Mouse (Mus musculus): ENCODE measurements around the gene Ddah2. TPM values are rescaled to one million over a fixed set of nuclear protein-coding genes. Genes with fewer than 3 reads are reported as not detected.

Gene Ddah2
- total and polyA plus RNA-seq, 3 experiments = 52.4 to 242 (median 180) TPM

- Histone ChIP-seq H3K9me3 (replicated peaks) (no peaks in the 10 kb centered on the region), H3K4me3 (ENCODE audit: low read depth, low read length) (no peak overlapping the region), H3K36me3 (replicated peaks) (peaks cover 62% of the 10 kb centered on the region), H3K27me3 (ENCODE audit: insufficient read depth, low read length) (peaks cover 18% of the 10 kb centered on the region), H3K4me1 (ENCODE audit: insufficient read depth, low read depth, low read length) (peaks cover 68% of the 10 kb centered on the region)
- ATAC-seq (ENCODE audit: extremely low read depth, insufficient number of reproducible peaks, low FRiP score, poor library complexity, severe bottlenecking) (no peak), DNase-seq (ENCODE audit: low spot score) (no peak)
- no peak for TF ChIP-seq POLR2AphosphoS5 (IDR thresholded peaks at IDR 0.05; ENCODE audit: insufficient replicate concordance, low read depth, low read length)
- no peak for TF ChIP-seq GATA1 (IDR thresholded peaks at IDR 0.05; ENCODE audit: borderline replicate concordance, low read length)
- TF ChIP-seq GATA2 (IDR thresholded peaks at IDR 0.05; ENCODE audit: borderline replicate concordance, low read depth, low read length) = no peak
- no peak for TF ChIP-seq TAL1 (conservative IDR thresholded peaks at IDR 0.05; ENCODE audit: low read depth, low read length)
- TF ChIP-seq CTCF (IDR thresholded peaks at IDR 0.05; ENCODE audit: low read depth, low read length) = no peak
Observed at GRCm38 (mm10) chr17:35061299-35061698, 2.5 kb downstream of the Ddah2 start.

DNA sequence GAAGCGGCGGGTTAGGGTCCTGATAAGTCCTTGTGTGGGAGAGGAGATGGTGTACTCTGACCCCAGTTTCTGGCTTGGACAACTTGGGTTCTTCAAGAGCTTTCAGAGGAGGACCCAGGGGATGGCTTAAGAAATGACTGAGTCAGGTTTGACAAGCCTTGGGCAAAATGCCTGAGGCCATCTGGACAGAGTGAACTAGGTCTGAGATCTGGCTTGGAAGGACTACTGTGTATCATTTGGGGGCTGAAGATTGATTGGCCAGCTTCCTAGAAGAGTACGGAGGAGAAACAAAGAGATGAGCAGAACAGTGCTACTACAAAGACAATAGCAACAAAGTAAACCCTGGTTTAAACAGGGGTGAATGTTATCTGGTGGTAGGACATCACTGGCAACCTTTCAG is 4.6 kb downstream of the Ddah2 start:
- peaks cover 57% of the 10 kb centered on the region for H3K4me1 ChIP-seq (ENCODE audit: insufficient read depth, low read depth, low read length)
- H3K9me3 ChIP-seq (replicated peaks) = no peaks in the 10 kb centered on the region
- no peak for ATAC-seq (ENCODE audit: extremely low read depth, insufficient number of reproducible peaks, low FRiP score, poor library complexity, severe bottlenecking)
- TF ChIP-seq GATA2 (IDR thresholded peaks at IDR 0.05; ENCODE audit: borderline replicate concordance, low read depth, low read length) = no peak
- no peak for TF ChIP-seq TAL1 (conservative IDR thresholded peaks at IDR 0.05; ENCODE audit: low read depth, low read length)
- TF ChIP-seq CTCF (IDR thresholded peaks at IDR 0.05; ENCODE audit: low read depth, low read length) = no peak
- TF ChIP-seq POLR2AphosphoS5 (IDR thresholded peaks at IDR 0.05; ENCODE audit: insufficient replicate concordance, low read depth, low read length) = no peak
- no peak for TF ChIP-seq GATA1 (IDR thresholded peaks at IDR 0.05; ENCODE audit: borderline replicate concordance, low read length)
- H3K27me3 ChIP-seq (ENCODE audit: insufficient read depth, low read length) = peaks cover 37% of the 10 kb centered on the region
- peaks cover 41% of the 10 kb centered on the region for H3K36me3 ChIP-seq (replicated peaks)
- no peak for DNase-seq (ENCODE audit: low spot score)
- no peak overlapping the region for H3K4me3 ChIP-seq (ENCODE audit: low read depth, low read length)

GRCm38 (mm10) chr17:35064378-35064877 is 5.6 kb downstream of the Ddah2 start:
- Histone ChIP-seq H3K27me3 (ENCODE audit: insufficient read depth, low read length) (peaks cover 47% of the 10 kb centered on the region), H3K4me3 (ENCODE audit: low read depth, low read length) (no peak overlapping the region; the same call in 1 of the 2 replicates), H3K4me1 (ENCODE audit: insufficient read depth, low read depth, low read length) (peaks cover 51% of the 10 kb centered on the region), H3K36me3 (replicated peaks) (peaks cover 36% of the 10 kb centered on the region), H3K9me3 (replicated peaks) (no peaks in the 10 kb centered on the region)
- DNase-seq (ENCODE audit: low spot score) (no peak), ATAC-seq (ENCODE audit: extremely low read depth, insufficient number of reproducible peaks, low FRiP score, poor library complexity, severe bottlenecking) (no peak)
- TF ChIP-seq GATA1 (IDR thresholded peaks at IDR 0.05; ENCODE audit: borderline replicate concordance, low read length) (no peak), GATA2 (IDR thresholded peaks at IDR 0.05; ENCODE audit: borderline replicate concordance, low read depth, low read length) (no peak), TAL1 (conservative IDR thresholded peaks at IDR 0.05; ENCODE audit: low read depth, low read length) (no peak)

DNA sequence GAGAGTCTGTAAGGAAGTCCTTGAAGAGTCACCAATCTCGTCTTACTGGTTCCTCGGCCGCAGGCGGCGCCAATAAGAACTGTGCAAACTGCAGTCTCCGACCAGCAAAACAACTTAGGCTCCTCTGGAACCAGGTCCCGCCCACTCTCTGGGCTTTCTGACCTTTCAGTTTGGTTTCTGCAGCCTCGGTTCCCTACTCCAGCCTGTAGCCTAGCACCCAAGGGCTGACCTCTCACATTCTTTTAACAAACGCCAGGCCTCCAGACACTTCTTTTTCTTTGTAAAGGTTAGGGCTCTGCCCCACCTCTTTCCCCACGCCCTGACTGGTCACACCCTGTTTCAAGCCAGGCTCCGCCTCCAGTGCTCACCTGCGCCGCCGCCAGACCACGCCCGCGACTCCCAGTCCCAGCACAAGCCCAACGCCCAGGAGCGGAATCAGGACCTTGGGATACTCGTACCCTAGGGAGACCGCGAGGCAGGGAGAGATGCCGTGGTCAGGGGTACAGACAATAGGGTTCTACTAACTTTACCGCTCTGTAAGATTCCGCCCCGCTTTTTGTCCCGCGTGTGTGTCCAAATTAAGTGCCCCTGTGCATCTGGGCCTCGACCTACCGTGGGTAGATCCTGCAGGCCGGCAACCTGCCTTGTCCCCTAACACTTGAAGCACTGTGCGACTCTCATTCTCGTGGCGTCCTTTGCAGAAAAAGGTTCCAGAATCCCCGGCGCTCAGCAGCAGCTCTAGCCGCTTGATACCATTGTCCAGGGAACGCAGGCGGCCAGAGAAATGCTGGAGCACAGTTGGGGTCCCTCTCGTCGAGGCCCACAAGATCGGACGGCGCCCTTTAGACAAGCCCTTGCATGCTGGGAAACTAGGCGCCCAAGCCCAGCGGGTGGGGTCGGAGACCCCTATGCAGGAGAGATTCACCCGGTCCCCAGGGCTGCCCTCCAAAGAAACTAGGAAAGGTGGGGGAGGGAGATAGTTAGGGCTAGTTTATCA is 6.4 kb downstream of the Ddah2 start, which contains the start of gene Ly6g6c:
Gene Ly6g6c, plus strand, starts transcription at position 438 of the 997 bp plus-strand sequence.
- TF ChIP-seq POLR2AphosphoS5 (IDR thresholded peaks at IDR 0.05; ENCODE audit: insufficient replicate concordance, low read depth, low read length) (no peak), CTCF (IDR thresholded peaks at IDR 0.05; ENCODE audit: low read depth, low read length) (no peak), TAL1 (conservative IDR thresholded peaks at IDR 0.05; ENCODE audit: low read depth, low read length) (no peak), GATA1 (IDR thresholded peaks at IDR 0.05; ENCODE audit: borderline replicate concordance, low read length) (no peak), GATA2 (IDR thresholded peaks at IDR 0.05; ENCODE audit: borderline replicate concordance, low read depth, low read length) (no peak)
- peak within 1 kb of the TSS; percentile 49; the same call in 1 of the 2 replicates for H3K4me3 ChIP-seq (ENCODE audit: low read depth, low read length)
- peaks cover 52% of the 10 kb centered on the region for H3K27me3 ChIP-seq (ENCODE audit: insufficient read depth, low read length)
- peaks cover 33% of the 10 kb centered on the region for H3K36me3 ChIP-seq (replicated peaks)
- H3K4me1 ChIP-seq (ENCODE audit: insufficient read depth, low read depth, low read length) = peaks cover 44% of the 10 kb centered on the region
- H3K9me3 ChIP-seq (replicated peaks) = no peaks in the 10 kb centered on the region
- no peak for DNase-seq (ENCODE audit: low spot score)
- no peak for ATAC-seq (ENCODE audit: extremely low read depth, insufficient number of reproducible peaks, low FRiP score, poor library complexity, severe bottlenecking)

DNA sequence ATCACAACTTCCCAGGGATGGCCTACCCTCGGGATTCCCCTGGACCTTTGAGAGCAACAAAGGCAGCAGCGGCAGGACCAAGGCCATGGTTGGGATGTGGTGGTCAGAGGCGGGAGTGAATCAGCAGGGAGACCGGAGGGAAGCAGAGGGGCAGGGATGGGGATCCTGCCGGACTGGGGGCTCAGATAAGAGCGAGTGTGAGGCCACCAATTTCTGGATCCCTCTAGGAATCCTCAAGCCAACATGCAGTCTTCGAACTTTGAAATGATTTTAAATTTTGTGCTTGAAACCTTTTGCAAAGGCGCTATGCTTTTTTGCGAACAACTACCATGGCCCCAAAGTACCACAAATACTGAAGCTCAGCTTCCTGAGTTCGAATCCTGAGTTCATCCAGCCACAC is 7.2 kb downstream of the Ddah2 start, which contains the start of gene Mpig6b:
Gene Mpig6b, minus strand, starts transcription at position 101 of the 400 bp plus-strand sequence.
- no peak for TF ChIP-seq TAL1 (conservative IDR thresholded peaks at IDR 0.05; ENCODE audit: low read depth, low read length)
- no peak for TF ChIP-seq CTCF (IDR thresholded peaks at IDR 0.05; ENCODE audit: low read depth, low read length)
- no peak for TF ChIP-seq GATA2 (IDR thresholded peaks at IDR 0.05; ENCODE audit: borderline replicate concordance, low read depth, low read length)
- DNase-seq (ENCODE audit: low spot score) (no peak), ATAC-seq (ENCODE audit: extremely low read depth, insufficient number of reproducible peaks, low FRiP score, poor library complexity, severe bottlenecking) (no peak)
- Histone ChIP-seq H3K36me3 (replicated peaks) (peaks cover 24% of the 10 kb centered on the region), H3K27me3 (ENCODE audit: insufficient read depth, low read length) (peaks cover 52% of the 10 kb centered on the region), H3K9me3 (replicated peaks) (no peaks in the 10 kb centered on the region), H3K4me1 (ENCODE audit: insufficient read depth, low read depth, low read length) (peaks cover 43% of the 10 kb centered on the region), H3K4me3 (ENCODE audit: low read depth, low read length) (peak within 1 kb of the TSS; percentile 49; the same call in 1 of the 2 replicates)

- TF ChIP-seq POLR2AphosphoS5 (IDR thresholded peaks at IDR 0.05; ENCODE audit: insufficient replicate concordance, low read depth, low read length) (no peak), CTCF (IDR thresholded peaks at IDR 0.05; ENCODE audit: low read depth, low read length) (no peak), GATA2 (IDR thresholded peaks at IDR 0.05; ENCODE audit: borderline replicate concordance, low read depth, low read length) (no peak), TAL1 (conservative IDR thresholded peaks at IDR 0.05; ENCODE audit: low read depth, low read length) (no peak), GATA1 (IDR thresholded peaks at IDR 0.05; ENCODE audit: borderline replicate concordance, low read length) (no peak)
- Histone ChIP-seq H3K4me3 (ENCODE audit: low read depth, low read length) (no peak overlapping the region), H3K4me1 (ENCODE audit: insufficient read depth, low read depth, low read length) (peaks cover 36% of the 10 kb centered on the region), H3K9me3 (replicated peaks) (no peaks in the 10 kb centered on the region), H3K36me3 (replicated peaks) (peaks cover 4% of the 10 kb centered on the region), H3K27me3 (ENCODE audit: insufficient read depth, low read length) (peaks cover 57% of the 10 kb centered on the region)
- DNase-seq (ENCODE audit: low spot score) = no peak
- ATAC-seq (ENCODE audit: extremely low read depth, insufficient number of reproducible peaks, low FRiP score, poor library complexity, severe bottlenecking) = no peak
Observed at GRCm38 (mm10) chr17:35068213-35068914, 9.5 kb downstream of the Ddah2 start.
